Mouse (Mus musculus) spleen, adult 12 weeks (tissue): ENCODE data around the gene Speer4c.
"Not testable (repeated sequence)": the region's sequence is repeated elsewhere in the genome, so short reads cannot be mapped to it uniquely, and the experiment has no call there.

Source experiments
- DNase-seq: peaks from one replicate; pipeline ENCODE4 v3.0.0; 2022; ENCODE audit warnings: low spot score

Gene Speer4c

GRCm38 (mm10) chr5:15714171-15714570, at the start of gene Speer4c:
Gene Speer4c (minus strand): TSS chr5:15714271.
- DNase-seq = not testable (repeated sequence)

GRCm38 (mm10) chr5:15747478-15748255, 33.6 kb upstream of the Speer4c start:
- DNase-seq = no peak

- no peak for DNase-seq
Observed at GRCm38 (mm10) chr5:15734097-15734867, 20.2 kb upstream of the Speer4c start.

GRCm38 (mm10) chr5:15702891-15703290, 11.2 kb downstream of the Speer4c start:
- DNase-seq = not testable (repeated sequence)

GRCm38 (mm10) chr5:15697719-15698118, 16.4 kb downstream of the Speer4c start:
- DNase-seq = not testable (repeated sequence)

GRCm38 (mm10) chr5:15691849-15692248, 22.2 kb downstream of the Speer4c start:
- DNase-seq = not testable (repeated sequence)

- DNase-seq = not testable (repeated sequence)
Observed at GRCm38 (mm10) chr5:15690822-15691221, 23.2 kb downstream of the Speer4c start.

GRCm38 (mm10) chr5:15689659-15690213, 24.3 kb downstream of the Speer4c start:
- DNase-seq = not testable (repeated sequence)

- DNase-seq = not testable (repeated sequence)
Observed at GRCm38 (mm10) chr5:15688874-15689658, 25.0 kb downstream of the Speer4c start.

GRCm38 (mm10) chr5:15681301-15682035, 32.6 kb downstream of the Speer4c start:
- DNase-seq = not testable (repeated sequence)

- DNase-seq = not testable (repeated sequence)
Observed at GRCm38 (mm10) chr5:15679980-15680949, 33.8 kb downstream of the Speer4c start.

GRCm38 (mm10) chr5:15678907-15679306, 35.2 kb downstream of the Speer4c start:
- DNase-seq = not testable (repeated sequence)

- DNase-seq = not testable (repeated sequence)
Observed at GRCm38 (mm10) chr5:15677750-15678149, 36.3 kb downstream of the Speer4c start.

- not testable (repeated sequence) for DNase-seq
Observed at GRCm38 (mm10) chr5:15674429-15675244, 39.4 kb downstream of the Speer4c start.

- not testable (repeated sequence) for DNase-seq
Observed at GRCm38 (mm10) chr5:15673989-15674388, 40.1 kb downstream of the Speer4c start.

GRCm38 (mm10) chr5:15670789-15671188, 43.3 kb downstream of the Speer4c start:
- DNase-seq = not testable (repeated sequence)

- not testable (repeated sequence) for DNase-seq
Observed at GRCm38 (mm10) chr5:15663847-15664246, 50.2 kb downstream of the Speer4c start.
